Mouse (Mus musculus): ENCODE results near the gene Ehd3. TPM values are rescaled to one million over a fixed set of nuclear protein-coding genes. Genes with fewer than 3 reads are reported as not detected.

The Ehd3 gene
- polyA plus RNA-seq, 1 experiment = 22.4 TPM

DNA sequence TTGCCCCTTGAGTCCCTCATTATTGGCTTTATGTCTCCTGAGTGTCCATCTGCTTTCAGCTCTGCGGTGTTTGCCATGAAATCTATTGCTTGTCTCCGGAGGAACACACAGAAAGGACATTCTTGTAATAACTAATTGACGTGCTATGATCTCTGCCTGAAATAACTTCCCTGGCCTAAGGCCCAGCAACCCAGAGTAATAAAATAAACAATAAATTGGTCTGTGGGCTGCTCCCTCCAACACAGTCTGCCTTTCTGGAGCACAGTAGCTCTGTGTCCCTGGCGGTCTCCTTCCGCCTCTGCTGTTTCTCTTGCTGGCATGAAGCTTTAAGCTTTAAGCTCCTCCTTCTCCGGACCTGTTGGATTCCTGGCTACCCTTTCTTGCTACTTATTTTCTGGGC lies 4.5 kb downstream of the Ehd3 start:
- TF ChIP-seq GATA1 (IDR thresholded peaks at IDR 0.05; ENCODE audit: borderline replicate concordance, low read length) = no peak
- no peak for TF ChIP-seq FLI1 (IDR thresholded peaks at IDR 0.05; ENCODE audit: low read length)
- peaks cover 86% of the 10 kb centered on the region for H3K4me1 ChIP-seq
- H3K4me3 ChIP-seq (replicated peaks) = peak overlapping the region; percentile 85
- no peaks in the 10 kb centered on the region for H3K27me3 ChIP-seq (replicated peaks)
- peaks cover 44% of the 10 kb centered on the region for H3K36me3 ChIP-seq (replicated peaks; ENCODE audit: low read length)
- no peaks in the 10 kb centered on the region for H3K9me3 ChIP-seq

DNA sequence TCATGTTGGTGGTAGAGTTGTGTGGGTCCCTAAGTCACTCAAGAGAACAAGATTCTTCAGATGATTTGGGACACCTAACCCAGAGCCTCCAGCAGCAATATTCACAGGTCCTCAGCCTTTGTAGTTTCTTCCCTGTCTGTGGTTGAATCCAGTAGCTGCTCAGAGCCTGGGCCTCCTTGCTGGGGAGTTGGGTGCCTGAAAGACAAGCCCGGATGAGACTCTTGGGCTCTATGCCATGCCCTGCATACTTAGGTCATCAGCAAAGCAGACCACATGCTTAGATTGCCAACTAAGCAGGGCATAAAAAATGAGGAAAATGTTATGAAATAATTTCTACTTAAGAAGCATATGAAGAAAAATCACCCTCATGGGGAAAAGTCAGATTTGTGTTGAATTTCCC lies 6.9 kb downstream of the Ehd3 start:
- no peak overlapping the region for H3K4me3 ChIP-seq (replicated peaks)
- no peaks in the 10 kb centered on the region for H3K9me3 ChIP-seq
- TF ChIP-seq GATA1 (IDR thresholded peaks at IDR 0.05; ENCODE audit: borderline replicate concordance, low read length) (no peak), FLI1 (IDR thresholded peaks at IDR 0.05; ENCODE audit: low read length) (no peak)
- no peaks in the 10 kb centered on the region for H3K27me3 ChIP-seq (replicated peaks)
- H3K36me3 ChIP-seq (replicated peaks; ENCODE audit: low read length) = peaks cover 57% of the 10 kb centered on the region
- peaks cover 90% of the 10 kb centered on the region for H3K4me1 ChIP-seq

DNA sequence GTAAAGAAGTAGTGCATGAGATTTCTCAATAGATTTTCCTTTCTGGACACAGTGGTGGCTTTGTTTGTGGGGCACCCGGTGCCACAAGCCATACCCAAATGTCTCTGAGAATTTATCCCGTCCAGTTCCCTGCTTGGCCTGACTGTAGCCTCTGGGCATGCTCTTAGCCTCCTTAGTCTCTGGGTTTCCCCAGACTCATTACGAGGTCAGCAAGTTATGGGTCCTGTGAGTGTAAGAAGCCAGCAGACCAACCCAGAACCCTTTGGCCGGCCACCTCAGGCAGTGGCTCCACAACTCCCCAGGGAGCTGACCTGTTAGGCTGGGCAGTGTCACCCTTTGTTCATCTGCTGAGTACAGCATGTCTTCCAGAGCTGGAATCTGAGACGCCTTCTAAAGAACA lies 7.6 kb downstream of the Ehd3 start:
- Histone ChIP-seq H3K27me3 (replicated peaks) (no peaks in the 10 kb centered on the region), H3K9me3 (no peaks in the 10 kb centered on the region), H3K4me3 (replicated peaks) (no peak overlapping the region), H3K36me3 (replicated peaks; ENCODE audit: low read length) (peaks cover 65% of the 10 kb centered on the region), H3K4me1 (peaks cover 91% of the 10 kb centered on the region)
- TF ChIP-seq GATA1 (IDR thresholded peaks at IDR 0.05; ENCODE audit: borderline replicate concordance, low read length) = no peak
- TF ChIP-seq FLI1 (IDR thresholded peaks at IDR 0.05; ENCODE audit: low read length) = no peak

DNA sequence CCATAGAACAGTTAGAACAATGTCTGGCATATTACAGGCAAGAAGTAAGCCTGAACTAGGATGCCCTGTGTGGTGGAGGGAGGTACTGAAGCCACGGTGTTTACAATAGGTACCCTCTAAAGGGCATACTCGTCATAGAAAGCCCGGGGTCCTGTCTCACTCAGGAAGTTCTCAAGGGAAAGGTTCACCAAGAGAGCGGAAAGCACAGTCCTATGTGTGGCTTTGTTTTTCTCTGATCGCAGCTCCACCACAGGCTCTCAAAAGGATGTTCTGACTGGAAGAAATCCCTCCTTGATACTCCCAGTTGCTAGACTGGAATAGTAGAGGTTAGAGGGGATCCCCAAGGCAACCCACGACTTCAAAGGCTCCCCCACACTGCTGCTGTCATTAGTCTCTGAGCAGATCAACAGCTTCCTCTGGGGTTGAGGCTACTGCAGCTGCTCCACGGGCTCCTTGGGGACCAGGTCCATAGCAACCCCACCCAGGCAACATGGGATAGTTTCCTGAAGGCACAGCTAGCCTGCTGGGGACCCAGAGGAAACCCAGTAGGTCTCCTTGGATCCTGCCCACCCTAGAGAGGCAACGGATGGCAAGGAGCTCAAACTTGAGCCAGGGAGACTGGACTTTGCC lies 9.2 kb downstream of the Ehd3 start:
- TF ChIP-seq FLI1 (IDR thresholded peaks at IDR 0.05; ENCODE audit: low read length) (no peak), GATA1 (IDR thresholded peaks at IDR 0.05; ENCODE audit: borderline replicate concordance, low read length) (no peak)
- Histone ChIP-seq H3K36me3 (replicated peaks; ENCODE audit: low read length) (peaks cover 79% of the 10 kb centered on the region), H3K4me3 (replicated peaks) (peak overlapping the region; percentile 40), H3K27me3 (replicated peaks) (no peaks in the 10 kb centered on the region), H3K9me3 (no peaks in the 10 kb centered on the region), H3K4me1 (peaks cover 98% of the 10 kb centered on the region)

DNA sequence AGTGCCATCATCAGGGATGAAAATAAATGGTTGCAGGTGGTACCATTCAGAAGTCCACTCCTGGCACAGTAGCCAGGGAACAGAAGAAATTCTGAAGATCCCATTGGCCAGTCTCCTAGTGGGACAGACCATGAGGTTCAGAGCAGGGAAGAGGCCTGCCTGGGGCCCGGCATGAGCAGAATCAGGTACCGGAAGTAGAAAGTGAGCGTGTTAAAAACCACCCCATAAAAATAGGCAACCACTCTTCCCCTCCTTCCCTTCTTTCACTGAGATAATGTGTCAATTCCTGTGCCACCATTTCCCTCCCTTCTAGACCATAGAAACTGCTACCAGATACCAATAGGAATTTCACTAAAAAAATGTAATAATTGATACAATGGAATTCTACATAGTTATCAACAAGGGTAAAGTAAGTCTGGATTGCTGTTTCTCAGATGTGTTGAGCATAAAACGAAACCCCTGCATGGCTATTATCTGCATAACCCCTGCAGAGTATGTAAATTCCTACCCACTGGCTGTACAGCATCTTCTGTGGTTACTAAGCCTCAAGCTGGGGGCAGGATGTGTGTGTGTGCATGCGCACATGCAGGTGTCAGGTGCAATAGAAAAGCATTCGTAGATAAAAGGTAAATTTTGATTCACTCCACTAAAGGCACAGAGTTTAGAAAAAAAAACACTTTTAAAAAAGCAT lies 10.7 kb downstream of the Ehd3 start:
- H3K9me3 ChIP-seq = no peaks in the 10 kb centered on the region
- TF ChIP-seq FLI1 (IDR thresholded peaks at IDR 0.05; ENCODE audit: low read length) (no peak), GATA1 (IDR thresholded peaks at IDR 0.05; ENCODE audit: borderline replicate concordance, low read length) (no peak)

DNA sequence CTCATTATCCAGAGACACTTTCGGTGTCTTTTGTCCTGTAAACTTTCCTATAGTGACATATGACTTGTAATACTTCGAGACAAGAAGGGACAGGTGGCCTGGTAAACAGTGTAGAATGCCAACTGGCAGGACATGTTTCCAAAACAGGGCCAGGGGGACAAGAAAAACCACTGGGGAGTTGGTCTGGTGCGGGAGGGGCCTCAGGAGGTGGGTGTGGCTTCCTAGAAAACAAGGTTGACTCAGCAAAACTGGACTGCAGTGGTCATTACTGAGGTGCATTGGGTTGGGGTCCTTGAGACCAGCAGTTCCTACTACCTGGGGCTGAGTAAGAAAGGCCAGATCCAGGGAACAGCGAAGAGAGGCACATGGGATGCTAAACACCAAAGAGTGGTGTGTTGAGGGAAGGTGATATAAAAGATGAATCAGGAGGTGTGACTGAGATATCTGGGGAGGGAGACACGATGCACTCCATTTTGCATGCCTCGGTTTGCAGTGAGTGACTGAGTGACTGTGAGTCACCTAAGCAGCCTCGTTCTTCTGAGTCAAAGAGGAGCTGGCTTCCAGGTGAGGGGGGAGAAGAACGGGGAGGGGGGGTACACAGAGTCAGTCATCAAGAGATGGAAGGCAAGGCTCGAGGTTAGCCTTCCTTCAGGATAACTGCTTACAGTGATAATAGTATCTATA lies 13.9 kb downstream of the Ehd3 start:
- TF ChIP-seq GATA1 (IDR thresholded peaks at IDR 0.05; ENCODE audit: borderline replicate concordance, low read length) = no peak
- TF ChIP-seq FLI1 (IDR thresholded peaks at IDR 0.05; ENCODE audit: low read length) = no peak
- Histone ChIP-seq H3K9me3 (no peaks in the 10 kb centered on the region), H3K4me3 (replicated peaks) (peak overlapping the region; percentile 16), H3K36me3 (replicated peaks; ENCODE audit: low read length) (peaks cover 86% of the 10 kb centered on the region), H3K4me1 (peaks cover 98% of the 10 kb centered on the region), H3K27me3 (replicated peaks) (no peaks in the 10 kb centered on the region)

More for the DNA sequence above, 10.7 kb downstream of the Ehd3 start:
- Histone ChIP-seq H3K27me3 (replicated peaks) (no peaks in the 10 kb centered on the region), H3K36me3 (replicated peaks; ENCODE audit: low read length) (peaks cover 79% of the 10 kb centered on the region), H3K4me3 (replicated peaks) (peak overlapping the region; percentile 71), H3K4me1 (peaks cover 98% of the 10 kb centered on the region)

DNA sequence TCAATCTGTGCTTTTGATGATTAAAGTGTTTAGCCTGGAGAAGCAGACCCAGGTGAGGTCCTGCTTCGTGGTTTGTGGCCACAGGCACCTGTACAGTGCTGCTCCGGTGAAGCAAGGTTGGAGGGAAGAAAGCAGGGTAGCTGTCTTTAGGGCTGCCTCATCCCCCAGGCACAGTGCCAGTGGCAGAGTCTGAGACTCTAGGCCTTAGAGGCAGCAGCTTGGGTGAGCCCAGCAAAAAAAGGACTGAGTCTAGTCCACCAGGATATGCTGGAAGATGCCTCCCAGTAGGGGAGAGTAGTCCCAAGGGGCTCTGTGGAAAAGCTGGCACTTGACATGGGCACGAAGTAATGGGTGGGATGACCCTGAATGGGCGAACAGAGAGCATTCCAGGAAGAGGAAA lies 15.0 kb downstream of the Ehd3 start:
- peaks cover 98% of the 10 kb centered on the region for H3K4me1 ChIP-seq
- peaks cover 86% of the 10 kb centered on the region for H3K36me3 ChIP-seq (replicated peaks; ENCODE audit: low read length)
- TF ChIP-seq GATA1 (IDR thresholded peaks at IDR 0.05; ENCODE audit: borderline replicate concordance, low read length) = no peak
- no peaks in the 10 kb centered on the region for H3K27me3 ChIP-seq (replicated peaks)
- H3K4me3 ChIP-seq (replicated peaks) = no peak overlapping the region
- H3K9me3 ChIP-seq = no peaks in the 10 kb centered on the region

DNA sequence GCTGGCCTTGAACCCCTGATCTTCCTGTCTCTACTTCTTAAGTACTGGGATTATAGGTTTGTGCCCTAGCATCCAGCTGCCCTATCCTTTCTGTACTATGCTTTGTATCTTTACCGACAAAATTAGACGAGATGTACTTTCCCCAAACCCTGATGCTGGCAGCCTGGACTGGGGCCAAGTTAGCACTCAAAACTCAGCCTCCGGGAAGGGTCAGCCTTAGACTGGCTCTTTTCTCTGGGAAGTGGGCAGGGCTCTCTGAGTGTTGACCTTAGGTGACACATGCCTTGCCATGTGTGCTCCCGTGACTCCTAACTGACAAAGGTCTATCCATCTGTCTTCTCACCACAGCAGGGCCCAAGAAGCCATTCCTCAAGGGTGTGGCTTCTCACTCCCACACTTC lies 16.8 kb downstream of the Ehd3 start:
- Histone ChIP-seq H3K27me3 (replicated peaks) (no peaks in the 10 kb centered on the region), H3K9me3 (no peaks in the 10 kb centered on the region), H3K4me3 (replicated peaks) (no peak overlapping the region), H3K36me3 (replicated peaks; ENCODE audit: low read length) (peaks cover 96% of the 10 kb centered on the region), H3K4me1 (peaks cover 96% of the 10 kb centered on the region)
- TF ChIP-seq GATA1 (IDR thresholded peaks at IDR 0.05; ENCODE audit: borderline replicate concordance, low read length) (no peak), FLI1 (IDR thresholded peaks at IDR 0.05; ENCODE audit: low read length) (no peak)

DNA sequence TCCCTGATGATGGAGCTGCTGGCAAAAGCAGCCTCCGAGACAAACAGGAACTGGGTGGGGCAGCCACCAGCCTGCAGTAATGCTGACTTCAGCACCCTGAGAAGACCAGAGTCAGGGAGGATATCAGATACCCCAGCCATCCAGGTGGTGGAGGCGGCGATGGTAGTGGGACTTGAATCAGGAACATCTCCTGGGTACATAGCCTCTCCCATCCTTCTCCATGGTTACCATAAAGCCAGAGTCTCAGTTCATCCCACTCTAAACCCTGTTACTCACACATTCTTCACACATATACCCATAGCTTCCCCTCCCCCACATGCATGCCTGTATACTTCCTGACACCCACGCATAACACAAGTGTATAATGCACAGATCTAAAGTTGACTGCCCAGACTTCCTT lies 18.3 kb downstream of the Ehd3 start:
- H3K27me3 ChIP-seq (replicated peaks) = no peaks in the 10 kb centered on the region
- H3K9me3 ChIP-seq = no peaks in the 10 kb centered on the region
- no peak for TF ChIP-seq FLI1 (IDR thresholded peaks at IDR 0.05; ENCODE audit: low read length)
- TF ChIP-seq GATA1 (IDR thresholded peaks at IDR 0.05; ENCODE audit: borderline replicate concordance, low read length) = no peak
- no peak overlapping the region for H3K4me3 ChIP-seq (replicated peaks)
- H3K4me1 ChIP-seq = peaks cover 81% of the 10 kb centered on the region
- H3K36me3 ChIP-seq (replicated peaks; ENCODE audit: low read length) = peaks cover 96% of the 10 kb centered on the region
